Mouse (Mus musculus) neural tube, embryonic 15.5 days (tissue): ENCODE results near the gene 1700028J19Rik. TPM values are rescaled to one million over a fixed set of nuclear protein-coding genes. Genes with fewer than 3 reads are reported as not detected.
"Not testable (repeated sequence)": the region's sequence is repeated elsewhere in the genome, so short reads cannot be mapped to it uniquely, and the experiment has no call there.

Experiments
- ATAC-seq: fragments of 200-750 bp; cut with Nextera tagmentation; 2 replicates; pipeline ENCODE4 v1.8.0; 2017; ENCODE audit warnings: mild to moderate bottlenecking, moderate TSS enrichment, moderate library complexity; ENCODE audit not compliant: low FRiP score
- H3K27ac ChIP-seq: fragments of 300-500 bp; sonication (generic); replicated peaks from 2 replicates; pipeline ENCODE4 v1.5.1; 2015; ENCODE audit warnings: mild to moderate bottlenecking, inconsistent platforms
- H3K27me3 ChIP-seq: fragments of 300-500 bp; sonication (generic); replicated peaks from 2 replicates; pipeline ENCODE4 v1.6.1; 2015; ENCODE audit warnings: inconsistent platforms
- H3K36me3 ChIP-seq: fragments of 300-500 bp; sonication (generic); 2 replicates; pipeline ENCODE4 v1.6.1; 2015; ENCODE audit warnings: inconsistent platforms
- H3K4me1 ChIP-seq: fragments of 300-500 bp; sonication (generic); 2 replicates; pipeline ENCODE4 v1.6.1; 2015; ENCODE audit warnings: inconsistent platforms
- H3K4me2 ChIP-seq: fragments of 300-500 bp; sonication (generic); 2 replicates; pipeline ENCODE4 v1.6.1; 2015; ENCODE audit warnings: inconsistent platforms, mild to moderate bottlenecking, moderate library complexity
- H3K4me3 ChIP-seq: fragments of 300-500 bp; sonication (generic); replicated peaks from 2 replicates; pipeline ENCODE4 v1.5.1; 2015; ENCODE audit warnings: mild to moderate bottlenecking, inconsistent platforms
- H3K9ac ChIP-seq: fragments of 300-500 bp; sonication (generic); replicated peaks from 2 replicates; pipeline ENCODE4 v1.6.1; 2015; ENCODE audit warnings: mild to moderate bottlenecking, inconsistent platforms
- H3K9me3 ChIP-seq: fragments of 300-500 bp; sonication (generic); replicated peaks from 2 replicates; pipeline ENCODE4 v1.6.1; 2016; ENCODE audit warnings: inconsistent platforms
- WGBS: fragments of 180-500 bp; shearing (Covaris S2); methylation state at CpG from one replicate; pipeline ENCODE4 v1.1.7; 2015; ENCODE audit warnings: mixed read lengths; 5-methylcytosine and 5-hydroxymethylcytosine counted together
- polyA plus RNA-seq: library from polyadenylated mRNA; unstranded; fragments of >200 nt; fragmentation: Nextera tagmentation; extraction: Ambion mirVana; gene quantifications from 2 replicates; pipeline ENCODE4 v1.2.1, GENCODE M21; 2015

1700028J19Rik gene
- polyA plus RNA-seq, 1 experiment from 2014 or later, result 1.3 TPM

- WGBS, result 89% methylated on average over 7 of the region's 7 CpGs
- Histone ChIP-seq H3K9ac (no peak overlapping the region), H3K36me3 (no peaks in the 10 kb centered on the region), H3K4me1 (no peaks in the 10 kb centered on the region), H3K27me3 (peaks cover 15% of the 10 kb centered on the region), H3K4me3 (no peak overlapping the region), H3K4me2 (no peak overlapping the region), H3K27ac (no peak overlapping the region), H3K9me3 (no peaks in the 10 kb centered on the region)
- ATAC-seq, result no peak
Measured at GRCm38 (mm10) chr7:44272546-44272945, 26.1 kb upstream of the 1700028J19Rik start.

- H3K9me3 ChIP-seq, result no peaks in the 10 kb centered on the region
- no peak overlapping the region for H3K4me2 ChIP-seq
- no peak overlapping the region for H3K9ac ChIP-seq
- no peaks in the 10 kb centered on the region for H3K36me3 ChIP-seq
- no peak overlapping the region for H3K27ac ChIP-seq
- 66% methylated on average over 2 of the region's 2 CpGs for WGBS
- H3K27me3 ChIP-seq, result peaks cover 15% of the 10 kb centered on the region
- no peak overlapping the region for H3K4me3 ChIP-seq
- no peaks in the 10 kb centered on the region for H3K4me1 ChIP-seq
- peak; percentile 53; the same call in 1 of the 2 replicates for ATAC-seq
Measured at GRCm38 (mm10) chr7:44271309-44271708, 24.8 kb upstream of the 1700028J19Rik start.

DNA sequence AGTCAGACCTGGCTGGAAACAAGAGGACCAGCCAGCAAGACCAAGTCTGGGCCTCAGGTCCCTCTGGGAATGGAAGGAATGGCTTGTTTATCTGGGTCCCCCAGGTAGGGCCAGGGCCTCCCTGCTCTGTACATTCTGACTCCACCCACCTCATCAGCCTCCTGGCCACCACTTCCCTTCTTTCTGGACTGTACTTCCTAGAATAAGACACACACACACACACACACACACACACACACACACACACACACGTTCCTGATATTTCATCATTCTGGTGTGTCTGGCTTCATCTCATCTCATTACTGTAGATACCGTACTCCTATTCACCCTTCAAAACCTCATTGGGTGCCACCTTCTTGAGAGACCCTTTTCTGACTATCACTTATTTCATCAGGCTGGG lies 22.9 kb upstream of the 1700028J19Rik start:
- Histone ChIP-seq H3K4me1 (no peaks in the 10 kb centered on the region), H3K4me2 (no peak overlapping the region), H3K4me3 (no peak overlapping the region), H3K27me3 (peaks cover 18% of the 10 kb centered on the region), H3K9me3 (no peaks in the 10 kb centered on the region), H3K27ac (no peak overlapping the region), H3K36me3 (no peaks in the 10 kb centered on the region), H3K9ac (no peak overlapping the region)
- ATAC-seq, result no peak
- 93% methylated on average over 2 of the region's 2 CpGs for WGBS

- H3K9ac ChIP-seq, result no peak overlapping the region
Measured at GRCm38 (mm10) chr7:44268117-44268516, 21.6 kb upstream of the 1700028J19Rik start.

DNA sequence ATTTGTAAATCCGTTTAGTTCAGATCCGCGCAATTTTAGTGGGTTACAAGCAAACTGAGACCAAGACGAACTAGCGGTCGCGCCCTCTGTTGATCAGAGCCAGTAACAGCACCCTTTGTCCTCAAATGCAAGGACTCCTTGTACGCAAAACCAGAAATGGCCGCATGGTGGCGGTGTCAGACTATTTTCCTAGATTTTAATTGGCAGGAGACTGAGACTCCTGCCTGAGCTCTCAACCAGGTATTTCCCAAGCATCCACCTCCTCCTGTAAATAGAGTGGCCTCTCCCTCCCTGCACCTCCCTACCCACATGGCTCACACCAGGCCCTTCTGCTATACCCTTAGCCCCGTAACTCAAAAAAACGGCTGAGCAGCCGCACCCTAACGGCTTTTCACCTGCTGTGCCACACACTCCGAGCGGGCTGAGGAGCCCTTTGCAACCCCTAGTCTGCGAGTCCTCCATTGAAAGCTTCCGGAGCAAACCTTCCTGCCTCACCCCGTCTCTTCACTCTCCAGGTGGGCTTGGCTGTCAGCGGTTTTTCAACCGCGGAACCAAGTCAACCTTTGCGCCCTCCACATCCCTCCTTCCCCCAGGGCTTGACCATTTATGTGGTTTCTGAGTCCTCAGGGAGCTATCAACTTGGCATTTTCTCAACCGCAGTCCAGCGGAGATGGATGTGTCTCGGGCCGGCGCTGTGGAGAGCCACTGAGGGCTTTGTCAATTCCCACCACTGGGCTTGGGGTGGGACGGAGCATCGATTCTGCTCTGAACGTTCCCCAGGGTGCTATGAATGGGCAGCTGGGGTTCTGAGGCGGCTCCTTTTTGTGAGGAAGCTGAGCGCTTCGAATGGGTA lies 16.5 kb upstream of the 1700028J19Rik start:
- peak overlapping the region; percentile 76 for H3K4me2 ChIP-seq
- H3K4me1 ChIP-seq, result peaks cover 7% of the 10 kb centered on the region
- H3K9ac ChIP-seq, result peak overlapping the region; percentile 47
- peak overlapping the region; percentile 38 for H3K4me3 ChIP-seq
- WGBS, result 1% methylated on average over 34 of the region's 34 CpGs
- no peaks in the 10 kb centered on the region for H3K36me3 ChIP-seq
- peak; percentile 87 for ATAC-seq
- no peaks in the 10 kb centered on the region for H3K9me3 ChIP-seq
- H3K27me3 ChIP-seq, result 0 out of 2 replicates have a peak, but pooled peaks cover 11% of the 10 kb centered on the region
- peak overlapping the region; percentile 75 for H3K27ac ChIP-seq

More at GRCm38 (mm10) chr7:44268117-44268516, 21.6 kb upstream of the 1700028J19Rik start:
- H3K36me3 ChIP-seq, result no peaks in the 10 kb centered on the region
- peaks cover 4% of the 10 kb centered on the region for H3K4me1 ChIP-seq
- no peak overlapping the region for H3K4me2 ChIP-seq
- peaks cover 7% of the 10 kb centered on the region; the same call in 1 of the 2 replicates for H3K27me3 ChIP-seq
- H3K27ac ChIP-seq, result no peak overlapping the region
- no peak for ATAC-seq
- no peaks in the 10 kb centered on the region for H3K9me3 ChIP-seq
- 83% methylated on average over 11 of the region's 11 CpGs for WGBS
- no peak overlapping the region for H3K4me3 ChIP-seq

- Histone ChIP-seq H3K36me3 (no peaks in the 10 kb centered on the region), H3K27me3 (0 out of 2 replicates have a peak, but pooled peaks cover 11% of the 10 kb centered on the region), H3K9ac (no peak within 1 kb of the TSS), H3K27ac (no peak within 1 kb of the TSS), H3K4me1 (peaks cover 7% of the 10 kb centered on the region), H3K4me3 (no peak within 1 kb of the TSS), H3K4me2 (no peak within 1 kb of the TSS), H3K9me3 (no peaks in the 10 kb centered on the region)
- WGBS, result 46% methylated on average over 5 of the region's 5 CpGs
- no peak for ATAC-seq
Measured at GRCm38 (mm10) chr7:44261147-44261546, 14.7 kb upstream of the 1700028J19Rik start, which contains the start of gene Gm15517. Gm15517 (plus strand) TSS chr7:44261447.

GRCm38 (mm10) chr7:44260410-44260809 lies 13.9 kb upstream of the 1700028J19Rik start:
- no peak overlapping the region for H3K4me3 ChIP-seq
- H3K27me3 ChIP-seq, result 0 out of 2 replicates have a peak, but pooled peaks cover 8% of the 10 kb centered on the region
- ATAC-seq, result no peak
- H3K36me3 ChIP-seq, result no peaks in the 10 kb centered on the region
- H3K4me2 ChIP-seq, result no peak overlapping the region
- WGBS, result 77% methylated on average over 6 of the region's 6 CpGs
- no peaks in the 10 kb centered on the region for H3K9me3 ChIP-seq
- H3K9ac ChIP-seq, result no peak overlapping the region
- peaks cover 7% of the 10 kb centered on the region for H3K4me1 ChIP-seq
- no peak overlapping the region for H3K27ac ChIP-seq

- Histone ChIP-seq H3K4me2 (no peak within 1 kb of the TSS), H3K9me3 (no peaks in the 10 kb centered on the region), H3K27me3 (0 out of 2 replicates have a peak, but pooled peaks cover 8% of the 10 kb centered on the region), H3K4me1 (peaks cover 5% of the 10 kb centered on the region; the same call in 1 of the 2 replicates), H3K27ac (no peak within 1 kb of the TSS), H3K36me3 (peaks cover 12% of the 10 kb centered on the region), H3K9ac (no peak within 1 kb of the TSS), H3K4me3 (no peak within 1 kb of the TSS)
- 84% methylated on average over 4 of the region's 4 CpGs for WGBS
- no peak for ATAC-seq
Measured at GRCm38 (mm10) chr7:44257278-44257677, 10.8 kb upstream of the 1700028J19Rik start, which contains the start of gene Acp4. Acp4 (minus strand) TSS chr7:44257378.

- Histone ChIP-seq H3K27ac (no peak overlapping the region), H3K9ac (no peak overlapping the region), H3K36me3 (peaks cover 28% of the 10 kb centered on the region), H3K9me3 (no peaks in the 10 kb centered on the region), H3K4me2 (no peak overlapping the region), H3K4me1 (peaks cover 11% of the 10 kb centered on the region), H3K27me3 (no peaks in the 10 kb centered on the region), H3K4me3 (no peak overlapping the region)
- no peak for ATAC-seq
- WGBS, result 82% methylated on average over 6 of the region's 6 CpGs
Measured at GRCm38 (mm10) chr7:44254930-44255329, 8.4 kb upstream of the 1700028J19Rik start.

GRCm38 (mm10) chr7:44253023-44253616 lies 6.6 kb upstream of the 1700028J19Rik start:
- H3K9ac ChIP-seq, result no peak overlapping the region
- no peak overlapping the region for H3K4me2 ChIP-seq
- no peaks in the 10 kb centered on the region for H3K27me3 ChIP-seq
- H3K4me3 ChIP-seq, result no peak overlapping the region
- no peaks in the 10 kb centered on the region for H3K9me3 ChIP-seq
- no peak for ATAC-seq
- H3K4me1 ChIP-seq, result peaks cover 27% of the 10 kb centered on the region
- H3K27ac ChIP-seq, result no peak overlapping the region
- 77% methylated on average over 15 of the region's 15 CpGs for WGBS
- H3K36me3 ChIP-seq, result peaks cover 43% of the 10 kb centered on the region

GRCm38 (mm10) chr7:44250732-44251275 lies 4.3 kb upstream of the 1700028J19Rik start:
- H3K27ac ChIP-seq, H3K4me2 ChIP-seq, H3K27me3 ChIP-seq, ATAC-seq, H3K9ac ChIP-seq, H3K4me3 ChIP-seq, H3K9me3 ChIP-seq: not testable (repeated sequence)
- H3K4me1 ChIP-seq, result peaks cover 37% of the 10 kb centered on the region
- peaks cover 43% of the 10 kb centered on the region for H3K36me3 ChIP-seq
- WGBS, result 90% methylated on average over 17 of the region's 17 CpGs
